Mouse (Mus musculus) frontal cortex, postnatal 14 days (tissue): Measurements from ENCODE around the gene Olfr1423.
"Not testable (repeated sequence)": the region's sequence is repeated elsewhere in the genome, so short reads cannot be mapped to it uniquely, and the experiment has no call there.

Experiments
- DNase-seq, 2 experiments: peaks; one replicate each; pipeline ENCODE4 v3.0.0; 2022; ENCODE audit warnings: low spot score in 2 of 2

The Olfr1423 gene

DNA sequence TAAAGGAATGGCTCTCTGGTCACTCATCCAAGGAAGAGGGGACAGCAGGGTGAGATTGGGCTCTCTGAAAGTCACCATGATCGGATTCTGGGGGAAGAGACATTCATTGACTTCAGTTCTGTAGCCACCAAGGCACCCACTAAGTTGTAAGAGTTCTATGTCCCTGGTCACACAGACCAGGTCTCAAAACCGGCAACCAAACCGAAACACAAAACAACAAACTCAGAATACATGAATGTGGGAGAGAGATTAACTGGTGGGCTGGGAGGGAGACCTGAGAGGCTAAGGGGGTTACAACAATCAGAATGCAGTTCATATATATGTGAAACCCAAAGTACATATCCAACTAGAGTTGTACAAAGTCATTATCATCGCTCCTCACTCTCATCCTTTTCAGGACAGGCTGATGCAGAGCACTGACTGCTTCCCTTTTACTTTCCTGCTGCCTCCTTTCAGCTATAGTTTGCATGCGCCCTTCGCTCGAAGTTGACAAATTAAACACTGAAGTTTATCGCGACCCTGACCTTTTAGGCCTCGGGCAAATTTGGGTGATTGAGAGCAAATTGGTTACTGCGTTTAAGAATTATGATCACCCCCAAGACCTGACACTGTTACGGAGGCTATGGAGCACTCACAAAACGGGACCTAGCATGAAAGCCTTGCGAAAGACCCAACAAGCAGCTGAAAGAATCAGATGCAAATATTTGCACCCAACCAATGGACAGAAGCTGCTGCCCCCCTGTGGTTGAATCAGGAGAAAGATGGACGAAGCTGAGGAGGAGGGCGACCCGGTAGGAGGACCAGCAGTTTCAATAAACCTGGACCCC is 33.8 kb downstream of the Olfr1423 start:
- DNase-seq, result no peak

DNA sequence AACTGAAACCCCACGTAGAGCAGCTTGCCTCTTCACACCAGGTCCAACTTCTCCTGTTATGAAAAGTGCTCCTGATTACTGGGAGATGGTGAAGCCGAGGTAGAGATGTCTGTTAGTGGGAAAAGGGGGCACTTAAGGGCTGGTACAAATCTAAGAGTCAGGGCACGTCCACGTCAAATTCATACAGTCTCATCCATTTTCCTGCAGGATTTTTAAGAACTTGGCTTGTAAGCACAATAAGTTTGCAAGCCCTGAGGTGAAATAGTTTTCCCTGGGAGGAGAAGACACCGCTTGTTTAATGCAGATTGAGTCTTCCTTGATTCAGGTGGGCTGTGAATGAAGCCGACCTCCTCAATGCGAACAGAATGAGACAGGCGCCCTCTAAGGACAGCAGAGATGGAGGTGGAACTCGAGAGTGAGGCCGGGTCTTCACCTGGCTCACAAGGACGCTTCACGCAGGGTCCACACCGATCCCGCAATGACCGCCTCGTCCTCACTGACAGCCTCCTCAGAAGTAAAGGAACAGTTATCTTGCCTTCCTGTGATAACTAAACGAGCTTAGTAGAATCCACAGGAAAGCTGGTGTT is 34.7 kb downstream of the Olfr1423 start:
- DNase-seq, result no peak

DNA sequence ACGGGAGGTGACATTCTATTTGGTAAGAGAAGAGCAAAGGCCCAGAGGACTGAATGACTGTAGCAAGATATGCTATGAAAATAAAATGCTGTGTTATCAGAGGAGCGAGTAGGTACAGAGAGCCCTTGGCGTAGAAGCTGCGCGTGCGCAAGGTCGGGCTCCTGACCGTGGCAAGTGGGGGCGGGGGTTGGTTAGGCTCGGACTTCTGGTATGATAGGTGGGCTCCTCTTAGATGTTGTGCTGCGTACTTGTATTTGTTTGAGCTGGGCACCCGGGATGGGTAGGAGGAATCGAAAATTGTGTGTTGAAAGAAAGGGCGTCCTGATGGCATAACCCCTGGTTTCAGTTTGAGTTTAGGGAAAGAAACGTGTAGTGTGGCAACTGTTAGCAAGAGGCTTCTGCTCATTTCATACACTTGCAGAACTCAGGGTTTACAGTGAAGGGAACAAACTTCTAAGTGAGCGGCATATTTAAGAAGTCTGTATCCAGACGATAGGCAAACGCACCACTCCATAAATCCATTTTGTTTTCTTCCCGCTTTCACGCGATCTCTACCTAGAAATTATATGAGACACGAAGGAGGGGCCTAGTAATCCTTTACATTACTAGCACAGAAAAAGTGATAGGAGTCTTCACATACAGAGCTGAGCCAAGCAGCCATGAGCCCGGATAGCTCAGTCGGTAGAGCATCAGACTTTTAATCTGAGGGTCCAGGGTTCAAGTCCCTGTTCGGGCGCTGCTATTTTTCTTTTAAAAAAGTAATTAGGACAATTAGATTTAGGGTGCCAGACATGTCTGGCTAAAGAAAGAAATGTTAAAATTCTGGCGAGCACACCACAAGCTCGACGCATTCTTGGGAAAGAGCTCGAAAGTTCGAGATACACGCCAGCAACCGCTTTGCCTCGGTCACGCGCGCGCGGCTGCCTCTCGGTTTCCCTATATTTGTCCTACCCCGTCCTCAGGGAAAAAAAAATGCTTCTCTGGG is 35.4 kb downstream of the Olfr1423 start:
- DNase-seq, result peak; percentile 78 to 91

GRCm38 (mm10) chr19:12004216-12005008 is 36.7 kb downstream of the Olfr1423 start:
- no peak for DNase-seq

DNA sequence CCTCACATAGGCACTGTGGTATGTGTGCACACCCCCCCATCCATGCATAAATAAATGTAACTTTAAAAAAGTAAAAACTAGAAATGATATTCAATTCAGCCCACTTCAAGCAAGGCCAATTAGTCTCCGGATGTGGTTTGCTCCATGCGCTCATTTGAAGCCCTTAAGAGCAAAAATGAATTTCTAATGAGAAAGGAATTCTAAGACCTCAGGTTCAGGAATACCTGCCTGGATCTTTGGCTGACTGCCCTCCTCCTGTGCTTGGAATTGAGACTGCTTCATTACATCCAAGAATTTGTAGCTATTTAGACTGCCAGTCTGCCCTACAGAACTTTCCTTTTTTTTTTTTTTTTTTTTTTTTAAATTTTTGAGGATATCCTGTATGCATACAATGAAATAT is 37.5 kb downstream of the Olfr1423 start:
- no peak for DNase-seq

GRCm38 (mm10) chr19:12002791-12003190 is 38.3 kb downstream of the Olfr1423 start:
- DNase-seq, result no peak

- peak; percentile 46 to 52 for DNase-seq
Observed at GRCm38 (mm10) chr19:12002125-12002524, 39.0 kb downstream of the Olfr1423 start.

GRCm38 (mm10) chr19:12001686-12002085 is 39.4 kb downstream of the Olfr1423 start:
- no peak for DNase-seq

DNA sequence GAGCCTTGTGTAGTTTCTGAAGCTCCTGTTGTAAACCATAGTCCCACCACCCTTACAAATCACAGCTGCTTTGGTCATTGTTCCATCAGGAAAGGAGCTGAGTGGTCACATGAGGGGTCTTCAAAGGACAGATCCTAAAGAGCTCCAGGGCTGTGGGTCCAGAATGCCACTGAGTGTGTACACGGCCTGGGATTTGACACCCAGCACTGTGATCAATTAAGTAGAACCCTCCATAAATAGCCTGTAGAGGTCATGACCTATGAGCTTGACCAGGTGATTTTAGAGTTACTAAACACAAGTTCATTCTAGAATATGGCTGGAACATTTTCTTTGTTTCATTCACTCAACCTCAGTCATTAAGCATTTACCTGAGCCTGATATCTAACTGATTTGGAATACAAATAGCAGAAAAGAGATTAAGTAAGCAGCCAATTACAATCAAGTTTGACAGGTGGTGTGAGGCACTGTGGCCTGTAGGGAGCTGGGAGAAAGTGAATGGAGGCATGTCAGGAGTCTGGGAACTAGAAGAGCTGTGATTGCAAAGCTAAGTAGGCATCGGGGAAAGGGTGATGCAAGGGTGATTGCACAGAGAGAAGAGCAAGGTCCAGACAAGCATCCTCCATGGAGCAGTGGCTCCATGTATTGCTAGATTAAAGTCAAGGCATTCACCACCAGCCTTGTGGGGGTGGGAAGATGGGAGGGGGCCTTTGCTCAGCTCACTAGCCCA is 45.2 kb downstream of the Olfr1423 start:
- DNase-seq, result no peak

GRCm38 (mm10) chr19:11994703-11995431 is 46.2 kb downstream of the Olfr1423 start:
- no peak for DNase-seq

DNA sequence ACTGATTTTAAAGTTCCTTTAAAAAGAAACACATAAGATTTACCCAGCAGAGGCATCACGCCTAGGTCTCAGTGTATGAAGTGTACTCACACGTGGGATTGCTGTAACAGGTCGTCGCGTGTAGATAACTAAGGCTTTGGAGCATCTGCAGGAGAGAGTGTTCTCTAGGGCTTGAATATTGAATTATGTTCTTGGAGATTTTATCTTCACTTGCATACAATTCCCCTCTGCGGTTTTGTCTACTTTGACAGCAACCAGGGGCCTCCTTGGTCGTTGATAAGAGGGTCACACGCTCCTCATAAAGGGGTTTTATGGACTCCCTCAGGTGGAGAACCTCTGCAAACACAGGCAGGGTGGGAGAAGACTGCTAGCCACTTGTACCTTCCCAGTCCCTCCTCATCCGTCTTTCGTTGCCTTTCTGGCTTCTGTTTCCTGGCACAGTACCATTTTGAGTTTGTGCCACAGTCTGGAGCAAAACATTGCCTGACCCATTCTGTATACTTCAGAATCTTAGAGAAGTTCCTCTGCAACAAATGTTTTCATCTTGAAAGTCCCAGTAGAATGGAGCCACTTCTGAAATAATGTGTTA is 48.6 kb downstream of the Olfr1423 start:
- no peak for DNase-seq

DNA sequence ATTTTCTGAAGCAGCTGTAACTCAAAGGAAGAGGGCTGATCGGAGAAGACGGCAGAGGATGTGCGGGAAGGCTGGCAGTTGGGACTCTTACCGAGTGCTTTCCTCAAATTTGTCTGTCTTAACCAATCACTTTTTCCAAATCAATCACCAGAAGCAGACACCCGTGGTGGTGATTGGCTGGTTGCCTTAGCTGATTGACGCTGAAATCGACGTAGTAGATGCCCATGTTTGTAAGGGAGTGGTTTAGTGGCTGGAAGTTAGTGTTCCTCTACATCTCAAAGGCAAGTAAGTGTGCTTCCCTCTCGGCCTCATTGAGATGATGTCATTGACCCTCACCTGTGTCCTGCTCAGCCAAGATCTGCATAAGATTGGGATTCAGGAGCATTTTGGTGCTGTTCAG is 49.1 kb downstream of the Olfr1423 start:
- no peak for DNase-seq

DNA sequence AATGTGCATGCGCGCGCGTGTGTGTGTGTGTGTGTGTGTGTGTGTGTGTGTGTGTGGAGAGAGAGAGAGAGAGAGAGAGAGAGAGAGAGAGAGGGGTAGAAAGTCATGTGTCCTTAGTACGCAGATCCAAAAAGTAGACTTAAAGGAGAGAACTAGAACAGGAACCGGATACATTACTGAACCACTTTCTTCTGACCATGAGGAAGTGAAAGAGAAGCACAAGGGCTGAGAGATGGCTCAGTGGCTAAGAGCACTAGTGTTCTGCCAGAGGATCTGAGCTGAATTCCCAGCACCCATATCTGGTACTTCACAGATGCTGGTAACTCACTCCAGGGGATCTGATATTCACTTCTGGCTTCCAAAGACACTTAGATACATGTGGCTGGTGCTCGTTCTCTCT is 51.8 kb downstream of the Olfr1423 start:
- no peak for DNase-seq

DNA sequence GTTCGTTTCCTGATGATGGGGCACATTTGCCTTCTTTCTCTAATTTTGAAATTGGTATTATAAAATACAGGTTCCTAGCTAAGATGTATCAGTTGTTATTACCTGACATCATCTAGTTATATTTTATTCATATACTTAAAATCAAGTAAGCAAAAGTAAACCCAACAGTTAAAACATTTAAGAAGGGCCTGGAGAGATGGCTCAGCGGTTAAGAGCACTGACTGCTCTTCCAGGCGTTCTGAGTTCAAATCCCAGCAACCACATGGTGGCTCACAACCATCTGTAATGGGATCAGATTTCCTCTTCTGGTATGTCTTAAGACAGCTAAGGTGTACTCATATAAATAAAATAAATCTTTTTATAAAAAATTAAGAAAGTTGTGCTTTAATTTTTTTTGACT is 53.3 kb downstream of the Olfr1423 start:
- no peak for DNase-seq

DNA sequence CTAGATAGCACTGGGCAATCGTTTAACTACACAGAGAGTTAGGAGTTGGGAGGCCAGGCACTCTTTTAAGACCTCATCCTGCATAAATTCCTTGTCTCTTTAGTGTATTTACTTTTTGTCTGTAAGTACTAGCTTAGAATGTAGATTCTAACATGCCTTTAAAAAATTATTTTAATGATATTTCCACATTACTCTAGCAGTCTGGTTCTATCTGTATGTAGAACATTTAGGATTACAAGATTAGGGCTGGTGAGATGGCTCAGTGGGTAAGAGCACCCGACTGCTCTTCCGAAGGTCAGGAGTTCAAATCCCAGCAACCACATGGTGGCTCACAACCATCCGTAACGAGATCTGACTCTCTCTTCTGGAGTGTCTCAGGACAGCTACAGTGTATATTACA is 56.5 kb downstream of the Olfr1423 start:
- not testable (repeated sequence) for DNase-seq
